ENCODE assay signal across 19 mouse cellular contexts in the genomic region with DNA sequence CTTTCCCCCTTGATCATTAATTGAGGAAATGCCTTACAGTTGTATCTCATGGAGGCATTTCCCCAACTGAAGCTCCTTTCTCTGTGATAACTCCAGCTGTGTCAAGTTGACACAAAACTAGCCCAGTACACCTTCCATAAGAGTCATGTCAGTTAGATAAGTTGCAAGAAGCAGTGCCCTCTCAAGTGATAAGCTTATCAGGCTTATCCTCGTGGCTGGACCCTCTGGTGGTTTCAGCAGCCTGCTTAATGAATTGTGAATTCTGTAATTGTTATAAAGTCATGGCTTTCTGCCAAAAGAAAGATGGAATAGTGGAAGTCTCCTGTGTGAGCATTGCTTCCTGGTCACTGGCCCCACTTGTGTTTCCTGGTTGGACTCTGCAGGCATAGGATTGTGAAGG. TPM values are rescaled to one million over a fixed set of nuclear protein-coding genes. Genes with fewer than 3 reads are reported as not detected.
DNase-seq lines count a peak whose midpoint lies in the region; ATAC-seq and TF ChIP-seq lines count a peak whose summit lies in the region.
"Had no signal": no experiment of that assay in that cellular context is flagged by ENCODE, and none has a peak within 500 bp of the region (broad histone marks: within the 10 kb centered on the region; RNA-seq: fewer than 3 reads in every experiment).

No protein-coding gene starts in this region.

- no peak overlapping the region for H3K4me3 ChIP-seq in intestine, embryonic 15.5 days (replicated peaks)
- no peak overlapping the region for H3K4me3 ChIP-seq in intestine, postnatal 0 days (ENCODE audit: low read depth, low read length)
- H3K4me3 ChIP-seq in liver, embryonic 16.5 days (ENCODE audit: low read depth, low read length): no peak overlapping the region
- no peak overlapping the region for H3K4me3 ChIP-seq in midbrain, embryonic 13.5 days (replicated peaks)
- H3K4me3 ChIP-seq: embryonic facial prominence, embryonic 15.5 days; gastrocnemius, adult 2 months; hindbrain, embryonic 15.5 days; layer of hippocampus, adult 2 months; stomach, embryonic 15.5 days had no signal

- H3K4me2 ChIP-seq in intestine, embryonic 15.5 days (replicated peaks): no peak overlapping the region
- H3K4me2 ChIP-seq in intestine, postnatal 0 days (replicated peaks; ENCODE audit: low read depth): no peak overlapping the region
- no peak overlapping the region for H3K4me2 ChIP-seq in liver, embryonic 16.5 days (ENCODE audit: low read depth, low read length)
- H3K4me2 ChIP-seq in midbrain, embryonic 13.5 days (replicated peaks): no peak overlapping the region
- H3K4me2 ChIP-seq: embryonic facial prominence, embryonic 15.5 days; hindbrain, embryonic 15.5 days; stomach, embryonic 15.5 days had no signal

- DNase-seq in liver: peak; percentile 57
- no peak for DNase-seq in thymus, postnatal 14 days
- DNase-seq in lung, postnatal 4 days: no peak
- DNase-seq: adrenal gland, adult 8-10 months; cerebellum, adult 2 months; gastrocnemius, adult 2 months; heart, postnatal 4 days; lung, adult 2 months; thymus, postnatal 4 days had no signal

- 40% methylated on average over 1 of the region's 1 CpGs for WGBS in intestine, embryonic 15.5 days
- WGBS in intestine, postnatal 0 days: 18% methylated on average over 1 of the region's 1 CpGs
- WGBS in liver, embryonic 16.5 days (ENCODE audit: insufficient replicate concordance): 12% methylated on average over 1 of the region's 1 CpGs
- 86% methylated on average over 1 of the region's 1 CpGs for WGBS in midbrain, embryonic 13.5 days

- peaks cover 58% of the 10 kb centered on the region for H3K36me3 ChIP-seq in intestine, embryonic 15.5 days
- H3K36me3 ChIP-seq in intestine, postnatal 0 days (ENCODE audit: control insufficient read depth, insufficient read depth): peaks cover 72% of the 10 kb centered on the region
- H3K36me3 ChIP-seq in liver, embryonic 16.5 days (ENCODE audit: control insufficient read depth, insufficient read depth): peaks cover 76% of the 10 kb centered on the region
- H3K36me3 ChIP-seq in midbrain, embryonic 13.5 days: peaks cover 86% of the 10 kb centered on the region

- peak; percentile 33; the same call in 1 of the 2 replicates for ATAC-seq in intestine, embryonic 15.5 days
- ATAC-seq in intestine, postnatal 0 days: no peak
- ATAC-seq in liver, embryonic 16.5 days (ENCODE audit: low read depth): peak; percentile 82
- no peak for ATAC-seq in midbrain, embryonic 13.5 days
- ATAC-seq: activated CD4-positive, CD25-positive, alpha-beta regulatory T cell, adult 4 months; midbrain, embryonic 16.5 days had no signal

- no peaks in the 10 kb centered on the region for H3K27me3 ChIP-seq in intestine, embryonic 15.5 days (replicated peaks)
- H3K27me3 ChIP-seq in intestine, postnatal 0 days (replicated peaks; ENCODE audit: control insufficient read depth, insufficient read depth, low read length): no peaks in the 10 kb centered on the region
- H3K27me3 ChIP-seq in liver, embryonic 16.5 days (ENCODE audit: control insufficient read depth, insufficient read depth, low read depth, low read length): no peaks in the 10 kb centered on the region
- no peaks in the 10 kb centered on the region for H3K27me3 ChIP-seq in midbrain, embryonic 13.5 days
- H3K27me3 ChIP-seq: embryonic facial prominence, embryonic 15.5 days; hindbrain, embryonic 15.5 days; stomach, embryonic 15.5 days had no signal

- H3K9ac ChIP-seq in intestine, embryonic 15.5 days: no peak overlapping the region
- no peak overlapping the region for H3K9ac ChIP-seq in intestine, postnatal 0 days (ENCODE audit: low read depth, low read length)
- no peak overlapping the region; the same call in 1 of the 2 replicates for H3K9ac ChIP-seq in liver, embryonic 16.5 days (ENCODE audit: low read depth, low read length)
- no peak overlapping the region for H3K9ac ChIP-seq in midbrain, embryonic 13.5 days (replicated peaks)
- H3K9ac ChIP-seq: embryonic facial prominence, embryonic 15.5 days; hindbrain, embryonic 15.5 days; stomach, embryonic 15.5 days had no signal

- no peak overlapping the region for H3K27ac ChIP-seq in intestine, embryonic 15.5 days
- H3K27ac ChIP-seq in intestine, postnatal 0 days (ENCODE audit: low read depth, low read length): no peak overlapping the region
- peak overlapping the region; percentile 66 for H3K27ac ChIP-seq in liver, embryonic 16.5 days (ENCODE audit: low read length)
- no peak overlapping the region for H3K27ac ChIP-seq in midbrain, embryonic 13.5 days
- H3K27ac ChIP-seq: embryonic facial prominence, embryonic 15.5 days; gastrocnemius, adult 2 months; hindbrain, embryonic 15.5 days; layer of hippocampus, adult 2 months; stomach, embryonic 15.5 days had no signal

- no peak for TF ChIP-seq CTCF in intestine, postnatal 0 days (IDR thresholded peaks at IDR 0.05; ENCODE audit: low read depth)

- no peaks in the 10 kb centered on the region for H3K4me1 ChIP-seq in intestine, embryonic 15.5 days (replicated peaks)
- no peaks in the 10 kb centered on the region for H3K4me1 ChIP-seq in intestine, postnatal 0 days (replicated peaks; ENCODE audit: control insufficient read depth, insufficient read depth, low read length)
- H3K4me1 ChIP-seq in liver, embryonic 16.5 days (ENCODE audit: control insufficient read depth, low read depth, low read length): peaks cover 39% of the 10 kb centered on the region
- peaks cover 5% of the 10 kb centered on the region; the same call in 1 of the 2 replicates for H3K4me1 ChIP-seq in midbrain, embryonic 13.5 days (replicated peaks)
- H3K4me1 ChIP-seq: embryonic facial prominence, embryonic 15.5 days; stomach, embryonic 15.5 days had no signal

- H3K9me3 ChIP-seq in intestine, embryonic 15.5 days: no peaks in the 10 kb centered on the region
- no peaks in the 10 kb centered on the region for H3K9me3 ChIP-seq in intestine, postnatal 0 days (ENCODE audit: control insufficient read depth)
- no peaks in the 10 kb centered on the region for H3K9me3 ChIP-seq in liver, embryonic 16.5 days (replicated peaks; ENCODE audit: control insufficient read depth, low read length)
- H3K9me3 ChIP-seq in midbrain, embryonic 13.5 days: no peaks in the 10 kb centered on the region
- H3K9me3 ChIP-seq: embryonic facial prominence, embryonic 15.5 days; hindbrain, embryonic 15.5 days; stomach, embryonic 15.5 days had no signal

RNA-seq across cellular contexts. Expression of gene Ppp1r10, which starts 11.2 kb away (rescaled TPM):
- 32.4 and 32.9 TPM in 2 replicates for polyA plus RNA-seq in intestine, embryonic 15.5 days (2015; fragmentation: Nextera tagmentation; extraction: Ambion mirVana)
- polyA plus RNA-seq in intestine, postnatal 0 days (2015; fragmentation: Nextera tagmentation; extraction: Ambion mirVana): 13.8 and 14.3 TPM in 2 replicates
- 22.2 and 24.7 TPM in 2 replicates for polyA plus RNA-seq in liver, embryonic 16.5 days (2015; fragmentation: Nextera tagmentation; extraction: Ambion mirVana)
- 51.3 and 54.6 TPM in 2 replicates for polyA plus RNA-seq in midbrain, embryonic 13.5 days (2015; fragmentation: Nextera tagmentation; extraction: Ambion mirVana)

RNA-seq across cellular contexts. Expression of gene Mrps18b, which starts 11.3 kb away (rescaled TPM):
- 126 and 139 TPM in 2 replicates for polyA plus RNA-seq in intestine, embryonic 15.5 days (2015; fragmentation: Nextera tagmentation; extraction: Ambion mirVana)
- 81.6 and 85.7 TPM in 2 replicates for polyA plus RNA-seq in intestine, postnatal 0 days (2015; fragmentation: Nextera tagmentation; extraction: Ambion mirVana)
- polyA plus RNA-seq in liver, embryonic 16.5 days (2015; fragmentation: Nextera tagmentation; extraction: Ambion mirVana): 56.3 and 60.9 TPM in 2 replicates
- 49.9 and 54.6 TPM in 2 replicates for polyA plus RNA-seq in midbrain, embryonic 13.5 days (2015; fragmentation: Nextera tagmentation; extraction: Ambion mirVana)

RNA-seq across cellular contexts. Expression of gene Atat1, which starts 17.6 kb away (rescaled TPM):
- 47.2 and 47.7 TPM in 2 replicates for polyA plus RNA-seq in intestine, embryonic 15.5 days (2015; fragmentation: Nextera tagmentation; extraction: Ambion mirVana)
- 11.0 and 11.9 TPM in 2 replicates for polyA plus RNA-seq in intestine, postnatal 0 days (2015; fragmentation: Nextera tagmentation; extraction: Ambion mirVana)
- polyA plus RNA-seq in liver, embryonic 16.5 days (2015; fragmentation: Nextera tagmentation; extraction: Ambion mirVana): 7.4 and 7.7 TPM in 2 replicates
- polyA plus RNA-seq in midbrain, embryonic 13.5 days (2015; fragmentation: Nextera tagmentation; extraction: Ambion mirVana): 458 and 466 TPM in 2 replicates

RNA-seq across cellular contexts. Expression of gene 2310061I04Rik, which starts 30.2 kb away (rescaled TPM):
- polyA plus RNA-seq in intestine, embryonic 15.5 days (2015; fragmentation: Nextera tagmentation; extraction: Ambion mirVana): 25.5 and 31.9 TPM in 2 replicates
- polyA plus RNA-seq in intestine, postnatal 0 days (2015; fragmentation: Nextera tagmentation; extraction: Ambion mirVana): 31.5 and 32.3 TPM in 2 replicates
- polyA plus RNA-seq in liver, embryonic 16.5 days (2015; fragmentation: Nextera tagmentation; extraction: Ambion mirVana): 7.9 and 8.0 TPM in 2 replicates
- polyA plus RNA-seq in midbrain, embryonic 13.5 days (2015; fragmentation: Nextera tagmentation; extraction: Ambion mirVana): 34.7 and 36.8 TPM in 2 replicates

RNA-seq across cellular contexts. Expression of gene Abcf1, which starts 42.1 kb away (rescaled TPM):
- 91.6 and 99.9 TPM in 2 replicates for polyA plus RNA-seq in intestine, embryonic 15.5 days (2015; fragmentation: Nextera tagmentation; extraction: Ambion mirVana)
- polyA plus RNA-seq in intestine, postnatal 0 days (2015; fragmentation: Nextera tagmentation; extraction: Ambion mirVana): 84.1 and 91.1 TPM in 2 replicates
- 42.4 and 43.9 TPM in 2 replicates for polyA plus RNA-seq in liver, embryonic 16.5 days (2015; fragmentation: Nextera tagmentation; extraction: Ambion mirVana)
- 107 and 112 TPM in 2 replicates for polyA plus RNA-seq in midbrain, embryonic 13.5 days (2015; fragmentation: Nextera tagmentation; extraction: Ambion mirVana)

Comparison
In these comparisons a context has a peak if more than half of its experiments do, and no peak if none do; other contexts are left out.
1. ATAC-seq: peak in intestine, embryonic 15.5 days (single experiment) and liver, embryonic 16.5 days (single experiment); none in intestine, postnatal 0 days (single experiment) and midbrain, embryonic 13.5 days (single experiment).